Mouse (Mus musculus) liver, embryonic 11.5 days (tissue): ENCODE results near the gene Ddx19b. TPM values are rescaled to one million over a fixed set of nuclear protein-coding genes. Genes with fewer than 3 reads are reported as not detected.

Experiments
- microRNA-seq: library from miRNA; unstranded; fragments of <30 nt; microRNA quantifications from one replicate; pipeline ENCODE4, GENCODE M21; 2017; ENCODE audit warnings: borderline number of aligned reads
- polyA plus RNA-seq: library from polyadenylated mRNA; unstranded; fragments of >200 nt; fragmentation: Nextera tagmentation; extraction: Ambion mirVana; gene quantifications from 2 replicates; pipeline ENCODE4 v1.2.1, GENCODE M21; 2014

Ddx19b gene
- polyA plus RNA-seq, 1 experiment from 2014 or later, result 7.1 TPM

Small RNA genes within 50 kb of the gene (microRNA-seq; reads per million reads assigned to microRNA genes)
- not detected for gene Gm24103
- gene Mir3473d, result 3.2 reads per million

Other genes starting within 250 kb of the Ddx19b start
- 0.18 and 0.36 TPM in 2 replicates for gene Il34, start 225.8 kb downstream of the Ddx19b start, polyA plus RNA-seq
- gene Cog4, start 185.2 kb downstream of the Ddx19b start, polyA plus RNA-seq, result 51.4 and 57.3 TPM in 2 replicates
- gene Sf3b3, start 185.0 kb downstream of the Ddx19b start, polyA plus RNA-seq, result 187 and 214 TPM in 2 replicates
- gene Fuk, start 129.3 kb downstream of the Ddx19b start, polyA plus RNA-seq, result 6.8 and 9.0 TPM in 2 replicates
- 21.9 and 22.0 TPM in 2 replicates for gene St3gal2, start 111.8 kb downstream of the Ddx19b start, polyA plus RNA-seq
- gene Ddx19a, start 34.0 kb downstream of the Ddx19b start, polyA plus RNA-seq, result 35.0 TPM in 2 replicates
- 86.5 and 96.2 TPM in 2 replicates for gene Aars, start 1.4 kb upstream of the Ddx19b start, polyA plus RNA-seq
- 25.7 and 31.6 TPM in 2 replicates for gene Exosc6, start 24.6 kb upstream of the Ddx19b start, polyA plus RNA-seq
- gene Clec18a, start 60.7 kb upstream of the Ddx19b start, polyA plus RNA-seq, result not detected in 2 replicates
- gene Pdpr, start 62.9 kb upstream of the Ddx19b start, polyA plus RNA-seq, result 5.1 and 5.3 TPM in 2 replicates
- gene Glg1, start 227.5 kb upstream of the Ddx19b start, polyA plus RNA-seq, result 36.4 and 40.1 TPM in 2 replicates